Mouse (Mus musculus) spleen, adult 12 weeks (tissue): ENCODE measurements around the gene Kifc3.
"Not testable (repeated sequence)": the region's sequence is repeated elsewhere in the genome, so short reads cannot be mapped to it uniquely, and the experiment has no call there.

Experiments
- DNase-seq: peaks from one replicate; pipeline ENCODE4 v3.0.0; 2022; ENCODE audit warnings: low spot score

The Kifc3 gene

GRCm38 (mm10) chr8:95202649-95203275 is at the start of gene Kifc3:
Gene Kifc3, minus strand, starts transcription at chr8:95202812.
- no peak for DNase-seq

GRCm38 (mm10) chr8:95252056-95252455 is 49.4 kb upstream of the Kifc3 start:
- no peak for DNase-seq

- no peak for DNase-seq
Measured at GRCm38 (mm10) chr8:95249847-95250246, 47.2 kb upstream of the Kifc3 start.

- DNase-seq: no peak
Measured at GRCm38 (mm10) chr8:95247277-95247676, 44.7 kb upstream of the Kifc3 start.

- no peak for DNase-seq
Measured at GRCm38 (mm10) chr8:95245180-95245579, 42.6 kb upstream of the Kifc3 start.

GRCm38 (mm10) chr8:95243853-95244252 is 41.2 kb upstream of the Kifc3 start:
- no peak for DNase-seq

GRCm38 (mm10) chr8:95242826-95243571 is 40.4 kb upstream of the Kifc3 start:
- no peak for DNase-seq

GRCm38 (mm10) chr8:95242099-95242825 is 39.6 kb upstream of the Kifc3 start:
- DNase-seq: no peak

- peak; percentile 50 for DNase-seq
Measured at GRCm38 (mm10) chr8:95235683-95236082, 33.1 kb upstream of the Kifc3 start.

GRCm38 (mm10) chr8:95230086-95230485 is 27.5 kb upstream of the Kifc3 start:
- not testable (repeated sequence) for DNase-seq

GRCm38 (mm10) chr8:95227151-95227468 is 24.5 kb upstream of the Kifc3 start:
- DNase-seq: no peak

- no peak for DNase-seq
Measured at GRCm38 (mm10) chr8:95226251-95227150, 23.9 kb upstream of the Kifc3 start.

GRCm38 (mm10) chr8:95223969-95224368 is 21.4 kb upstream of the Kifc3 start:
- no peak for DNase-seq

GRCm38 (mm10) chr8:95221045-95221444 is 18.4 kb upstream of the Kifc3 start:
- DNase-seq: no peak

GRCm38 (mm10) chr8:95220571-95220998 is 18.0 kb upstream of the Kifc3 start:
- DNase-seq: no peak

GRCm38 (mm10) chr8:95219623-95220022 is 17.0 kb upstream of the Kifc3 start:
- no peak for DNase-seq

GRCm38 (mm10) chr8:95215709-95216360 is 13.2 kb upstream of the Kifc3 start:
- DNase-seq: no peak

GRCm38 (mm10) chr8:95209924-95210323 is 7.3 kb upstream of the Kifc3 start:
- DNase-seq: no peak

- no peak for DNase-seq
Measured at GRCm38 (mm10) chr8:95205946-95206345, 3.3 kb upstream of the Kifc3 start.

GRCm38 (mm10) chr8:95204039-95204380 is 1.4 kb upstream of the Kifc3 start:
- DNase-seq: peak; percentile 30

GRCm38 (mm10) chr8:95203326-95204038 is 870 bp upstream of the Kifc3 start:
- no peak for DNase-seq
